Mouse (Mus musculus): Measurements from ENCODE around the gene Apob. TPM values are rescaled to one million over a fixed set of nuclear protein-coding genes. Genes with fewer than 3 reads are reported as not detected.

The Apob gene
- total RNA-seq, 2 experiments from 2014 or later, result 0.08 TPM; not detected in 1

- DNase-seq, result no peak
Measured at GRCm38 (mm10) chr12:8038081-8038730, 60.8 kb downstream of the Apob start.

- DNase-seq, result no peak
Measured at GRCm38 (mm10) chr12:8042626-8043394, 65.4 kb downstream of the Apob start.

- DNase-seq, result no peak
Measured at GRCm38 (mm10) chr12:8047046-8047445, 69.6 kb downstream of the Apob start.

- DNase-seq, result no peak
Measured at GRCm38 (mm10) chr12:8047789-8048309, 70.4 kb downstream of the Apob start.

GRCm38 (mm10) chr12:8056001-8056640, 78.7 kb downstream of the Apob start:
- no peak for DNase-seq

- no peak for DNase-seq
Measured at GRCm38 (mm10) chr12:8059576-8059975, 82.1 kb downstream of the Apob start.

GRCm38 (mm10) chr12:8063363-8064065, 86.1 kb downstream of the Apob start:
- no peak for DNase-seq

Other genes with a start within 250 kb of the Apob start
- 10 to 100 TPM in 1 of 2 experiments, 1 to 10 TPM in 1; 8.7 to 12.4 TPM for gene Ldah, start 230.5 kb downstream of the Apob start, total RNA-seq (2021)